Mouse (Mus musculus) stomach, embryonic 15.5 days (tissue): ENCODE measurements around the gene Tes. TPM values are rescaled to one million over a fixed set of nuclear protein-coding genes. Genes with fewer than 3 reads are reported as not detected.
A peak's percentile ranks its signal among the peaks of the same experiment; 100 is the strongest.

ENCODE experiments used
- ATAC-seq: fragments of 200-750 bp; cut with Nextera tagmentation; 2 replicates; pipeline ENCODE4 v1.8.0; 2017; ENCODE audit warnings: low read depth, moderate number of reproducible peaks, moderate TSS enrichment; ENCODE audit not compliant: insufficient read depth, low FRiP score
- H3K27ac ChIP-seq: fragments of 300-500 bp; sonication (generic); 2 replicates; pipeline ENCODE4 v1.5.1; 2015; ENCODE audit warnings: mild to moderate bottlenecking, inconsistent platforms
- H3K27me3 ChIP-seq: fragments of 300-500 bp; sonication (generic); replicated peaks from 2 replicates; pipeline ENCODE4 v1.6.1; 2015; ENCODE audit warnings: inconsistent platforms
- H3K36me3 ChIP-seq: fragments of 300-500 bp; sonication (generic); 2 replicates; pipeline ENCODE4 v1.6.1; 2015; ENCODE audit warnings: inconsistent platforms
- H3K4me1 ChIP-seq: fragments of 300-500 bp; sonication (generic); 2 replicates; pipeline ENCODE4 v1.6.1; 2015; ENCODE audit warnings: inconsistent platforms
- H3K4me2 ChIP-seq: fragments of 300-500 bp; sonication (generic); 2 replicates; pipeline ENCODE4 v1.6.1; 2015; ENCODE audit warnings: mild to moderate bottlenecking, inconsistent platforms
- H3K4me3 ChIP-seq: fragments of 300-500 bp; sonication (generic); replicated peaks from 2 replicates; pipeline ENCODE4 v1.5.1; 2015; ENCODE audit warnings: inconsistent platforms
- H3K9ac ChIP-seq: fragments of 300-500 bp; sonication (generic); 2 replicates; pipeline ENCODE4 v1.6.1; 2015; ENCODE audit warnings: inconsistent platforms
- H3K9me3 ChIP-seq: fragments of 300-500 bp; sonication (generic); 2 replicates; pipeline ENCODE4 v1.6.1; 2016; ENCODE audit warnings: inconsistent platforms
- WGBS: fragments of 180-500 bp; shearing (Covaris S2); methylation state at CpG from one replicate; pipeline ENCODE4 v1.1.7; 2015; 5-methylcytosine and 5-hydroxymethylcytosine counted together
- polyA plus RNA-seq: library from polyadenylated mRNA; unstranded; fragments of >200 nt; fragmentation: Nextera tagmentation; extraction: Ambion mirVana; gene quantifications from 2 replicates; pipeline ENCODE4 v1.2.1, GENCODE M21; 2015

Tes gene
- polyA plus RNA-seq, 1 experiment from 2014 or later: 90.5 TPM

DNA sequence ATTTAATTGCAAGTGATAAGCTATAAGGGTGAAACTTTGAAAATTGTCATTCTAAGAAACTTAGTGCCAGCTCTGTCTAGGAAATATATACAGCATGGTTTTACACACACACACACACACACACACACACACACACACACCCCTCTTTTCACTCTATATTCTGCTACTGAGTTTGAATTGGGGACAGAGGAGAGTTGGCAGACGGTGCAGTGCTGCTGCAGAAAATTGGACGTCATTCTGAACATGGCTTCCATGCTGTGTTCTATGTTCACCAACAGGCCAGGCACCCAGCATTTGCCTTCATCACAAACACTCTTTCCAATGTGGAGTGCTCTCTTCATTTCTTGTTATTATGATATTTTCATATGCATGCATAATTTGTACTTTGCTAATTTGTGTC lies 48.0 kb downstream of the Tes start:
- ATAC-seq: no peak

DNA sequence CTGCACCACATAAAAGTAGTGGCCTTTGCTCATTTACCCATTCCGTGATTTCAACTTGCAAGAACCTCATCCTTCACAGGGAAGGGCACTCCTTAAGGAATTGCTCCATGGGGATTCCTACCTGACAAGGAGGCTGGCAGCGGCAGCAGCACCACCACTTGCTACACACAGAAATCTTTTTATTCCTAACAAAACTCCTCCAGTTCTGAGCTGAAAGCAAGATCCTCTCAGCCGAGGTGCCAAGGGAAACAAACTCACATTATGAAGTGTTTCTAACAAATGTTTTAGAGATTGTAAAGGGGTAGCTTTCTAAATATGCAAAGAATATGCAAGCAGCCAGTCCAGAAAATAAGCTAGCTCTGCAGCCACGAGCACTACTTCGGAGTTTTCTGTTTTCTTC lies 49.6 kb downstream of the Tes start:
- 60% methylated on average over 5 of the region's 5 CpGs for WGBS

More for the DNA sequence above, 48.0 kb downstream of the Tes start:
- H3K27me3 ChIP-seq: no peaks in the 10 kb centered on the region
- 93% methylated on average over 2 of the region's 2 CpGs for WGBS
- no peak overlapping the region for H3K4me3 ChIP-seq
- H3K9ac ChIP-seq: no peak overlapping the region
- no peaks in the 10 kb centered on the region for H3K9me3 ChIP-seq
- H3K36me3 ChIP-seq: no peaks in the 10 kb centered on the region
- no peak overlapping the region for H3K4me2 ChIP-seq
- H3K27ac ChIP-seq: no peak overlapping the region
- H3K4me1 ChIP-seq: no peaks in the 10 kb centered on the region

DNA sequence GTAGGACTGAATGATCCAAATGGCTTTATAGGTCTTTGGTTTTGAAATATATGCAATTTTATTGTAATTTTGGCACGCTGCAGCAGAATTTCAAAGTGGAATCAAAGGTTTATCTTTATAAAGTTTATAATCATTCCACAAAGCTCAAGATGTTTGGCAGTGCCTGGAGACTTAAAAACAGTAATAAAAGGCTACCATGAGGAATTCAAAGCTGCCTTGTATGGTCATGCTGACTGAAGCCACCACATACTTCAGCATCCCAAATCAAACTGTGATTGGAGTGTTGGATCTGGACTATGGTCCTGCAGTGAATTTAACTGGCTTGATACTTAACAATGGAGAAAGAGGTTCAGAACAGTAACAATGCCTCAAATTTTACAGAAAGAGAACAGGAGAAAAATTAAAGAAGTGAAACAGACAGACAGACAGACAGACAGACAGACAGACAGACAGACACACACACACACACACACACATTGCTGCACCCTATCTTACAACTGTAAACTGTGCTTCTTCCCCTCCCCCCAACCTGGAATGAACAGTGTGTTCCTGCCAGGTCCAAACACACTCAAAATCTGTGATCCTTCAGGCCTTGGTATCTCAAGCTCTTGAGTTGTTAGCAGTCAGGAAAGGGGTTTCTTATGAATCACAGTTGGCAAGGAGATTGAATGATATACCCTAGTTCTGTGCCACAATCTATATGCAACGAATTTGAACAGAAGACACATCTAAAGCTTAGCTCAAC lies 50.3 kb downstream of the Tes start:
- H3K4me2 ChIP-seq: no peak overlapping the region
- H3K4me3 ChIP-seq: no peak overlapping the region
- no peaks in the 10 kb centered on the region for H3K4me1 ChIP-seq
- 51% methylated on average over 2 of the region's 2 CpGs for WGBS
- no peaks in the 10 kb centered on the region for H3K27me3 ChIP-seq
- H3K27ac ChIP-seq: peak overlapping the region; percentile 42
- no peak for ATAC-seq
- H3K36me3 ChIP-seq: no peaks in the 10 kb centered on the region
- H3K9me3 ChIP-seq: no peaks in the 10 kb centered on the region
- no peak overlapping the region for H3K9ac ChIP-seq

More for the DNA sequence above, 49.6 kb downstream of the Tes start:
- H3K27me3 ChIP-seq: no peaks in the 10 kb centered on the region
- no peak overlapping the region for H3K4me2 ChIP-seq
- no peaks in the 10 kb centered on the region for H3K36me3 ChIP-seq
- no peaks in the 10 kb centered on the region for H3K9me3 ChIP-seq
- H3K4me3 ChIP-seq: no peak overlapping the region
- H3K9ac ChIP-seq: no peak overlapping the region
- H3K27ac ChIP-seq: peak overlapping the region; percentile 64; the same call in 1 of the 2 replicates
- no peak for ATAC-seq
- H3K4me1 ChIP-seq: no peaks in the 10 kb centered on the region

DNA sequence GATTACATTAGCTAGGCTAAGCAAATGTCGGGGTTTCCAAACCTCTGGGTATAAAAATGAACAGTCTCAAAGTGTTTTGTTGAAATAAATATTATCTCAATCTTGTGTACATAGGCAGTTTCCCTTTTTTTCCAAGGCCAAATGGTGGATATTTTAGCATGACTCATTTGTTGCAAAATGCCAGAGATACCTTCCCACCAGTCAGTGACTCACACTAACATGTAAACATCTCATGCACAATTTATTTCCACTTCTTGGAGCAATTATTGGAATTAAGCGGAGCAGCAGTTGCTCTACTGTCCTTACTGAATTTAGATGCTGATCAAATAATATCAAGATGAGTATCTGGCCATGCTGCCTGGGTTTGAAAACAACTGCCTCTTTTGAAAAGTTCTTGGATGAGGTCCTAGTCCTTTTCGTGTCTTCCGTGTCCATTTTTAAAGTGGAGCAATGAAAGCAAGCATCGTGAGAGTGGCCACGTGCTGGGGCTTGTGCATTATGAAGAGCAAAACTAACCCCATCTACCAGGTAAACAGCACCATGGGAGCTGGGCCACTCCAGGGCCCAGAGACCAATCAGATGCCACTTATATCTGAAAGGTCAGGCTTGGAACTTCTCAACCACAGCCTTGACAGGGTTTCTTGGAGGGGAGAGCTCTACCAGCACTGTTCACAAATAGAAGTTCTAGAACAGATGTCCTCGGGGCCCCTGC lies 54.7 kb downstream of the Tes start:
- Histone ChIP-seq H3K4me3 (no peak overlapping the region), H3K4me2 (no peak overlapping the region), H3K36me3 (no peaks in the 10 kb centered on the region), H3K27me3 (no peaks in the 10 kb centered on the region), H3K27ac (no peak overlapping the region), H3K9me3 (no peaks in the 10 kb centered on the region), H3K4me1 (no peaks in the 10 kb centered on the region), H3K9ac (no peak overlapping the region)
- 69% methylated on average over 7 of the region's 7 CpGs for WGBS
- ATAC-seq: no peak

DNA sequence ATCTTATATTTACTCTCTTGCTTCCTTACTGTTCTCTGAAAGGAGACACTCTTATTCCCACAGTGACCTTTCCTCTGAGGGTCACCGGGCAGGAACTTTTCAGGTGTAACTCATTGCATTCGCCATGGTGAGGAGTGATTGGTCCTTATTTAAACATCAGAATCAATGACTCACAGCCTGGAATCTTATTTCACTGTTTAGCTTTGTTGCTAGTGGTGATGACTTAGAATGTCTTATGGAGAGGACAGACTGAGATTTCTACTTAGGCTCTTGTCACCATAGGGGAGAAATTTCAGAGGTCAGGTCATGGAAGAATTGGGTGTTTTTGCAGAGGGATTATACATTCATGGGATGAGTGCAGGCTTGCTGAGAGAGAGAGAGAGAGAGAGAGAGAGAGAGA lies 75.1 kb downstream of the Tes start:
- no peaks in the 10 kb centered on the region for H3K36me3 ChIP-seq
- H3K4me2 ChIP-seq: no peak overlapping the region
- H3K27me3 ChIP-seq: no peaks in the 10 kb centered on the region
- no peaks in the 10 kb centered on the region for H3K4me1 ChIP-seq
- H3K9ac ChIP-seq: no peak overlapping the region
- no peak for ATAC-seq
- no peak overlapping the region for H3K4me3 ChIP-seq
- no peaks in the 10 kb centered on the region for H3K9me3 ChIP-seq
- H3K27ac ChIP-seq: no peak overlapping the region
- WGBS: 49% methylated on average over 2 of the region's 2 CpGs

DNA sequence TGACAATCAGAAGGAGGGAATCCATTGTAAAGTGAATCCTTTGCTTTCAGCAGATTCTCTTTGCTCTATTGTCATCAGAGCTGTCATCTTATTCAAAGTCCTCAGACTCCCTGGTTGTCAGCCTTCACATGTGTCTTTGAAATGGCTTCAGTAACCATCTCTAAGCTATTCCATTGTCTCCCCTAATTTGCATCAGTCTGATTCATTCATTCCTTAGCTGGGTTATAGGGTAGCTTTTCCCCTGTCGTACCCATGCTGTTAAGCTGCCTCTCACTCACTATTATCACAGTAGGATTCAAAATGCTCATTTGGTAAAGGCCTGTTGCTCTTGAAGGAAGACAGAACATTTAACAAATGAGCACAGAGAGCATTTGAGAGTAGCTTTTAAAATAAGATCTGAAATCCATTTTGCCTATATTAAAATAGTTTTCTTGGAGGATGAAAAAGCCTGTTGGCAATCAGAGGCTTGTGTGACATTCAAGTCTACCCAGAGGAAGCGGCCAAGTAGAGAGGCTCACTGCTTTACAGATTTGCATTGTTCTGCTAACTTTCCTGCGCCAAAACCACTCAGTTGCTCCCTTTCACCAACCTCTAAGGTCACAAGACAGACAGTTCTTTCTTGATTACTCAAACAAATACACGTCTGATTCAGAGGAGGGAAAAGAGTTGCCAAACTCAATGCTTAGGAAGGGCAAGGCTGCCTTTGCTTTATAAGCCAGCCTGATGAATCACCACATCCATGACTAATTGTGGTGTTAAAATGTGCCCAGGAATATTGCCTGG lies 77.8 kb downstream of the Tes start:
- ATAC-seq: no peak
- Histone ChIP-seq H3K4me1 (no peaks in the 10 kb centered on the region), H3K36me3 (no peaks in the 10 kb centered on the region), H3K9me3 (no peaks in the 10 kb centered on the region), H3K9ac (no peak overlapping the region), H3K4me3 (no peak overlapping the region), H3K4me2 (no peak overlapping the region), H3K27ac (peak overlapping the region; percentile 13; the same call in 1 of the 2 replicates), H3K27me3 (no peaks in the 10 kb centered on the region)
- WGBS: 46% methylated on average over 4 of the region's 4 CpGs

DNA sequence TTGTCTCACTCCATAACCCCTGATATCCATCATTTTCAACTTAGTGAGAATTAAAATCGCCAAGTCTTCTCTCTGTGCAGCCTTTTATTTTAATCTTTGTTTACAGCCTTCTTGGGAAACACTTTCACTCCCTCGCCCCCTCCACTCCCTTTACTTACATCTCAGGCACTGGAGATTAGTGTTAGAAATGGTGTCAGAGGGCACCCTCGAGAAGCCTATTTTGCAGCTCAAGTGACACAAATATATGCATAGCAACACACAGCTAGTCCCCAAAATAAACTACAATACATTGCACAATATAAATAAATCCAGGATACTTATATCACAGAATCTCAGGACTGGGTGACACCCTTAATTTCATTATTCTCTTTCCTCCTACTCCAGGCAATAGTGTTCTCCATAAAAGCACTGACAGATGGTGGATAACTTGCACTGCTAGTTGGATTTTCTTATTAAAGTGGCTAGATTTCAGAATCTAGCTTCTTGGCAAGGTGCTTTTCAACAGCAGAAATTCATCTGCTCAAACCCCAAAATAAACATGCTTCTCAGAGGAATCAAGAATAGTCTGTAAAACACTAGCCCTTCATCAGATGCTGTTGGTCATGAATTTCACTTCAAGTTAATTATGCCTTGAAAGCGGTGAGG lies 86.2 kb downstream of the Tes start:
- ATAC-seq: no peak
- 59% methylated on average over 4 of the region's 4 CpGs for WGBS
- H3K9me3 ChIP-seq: no peaks in the 10 kb centered on the region
- no peak overlapping the region; the same call in 1 of the 2 replicates for H3K27ac ChIP-seq
- no peak overlapping the region for H3K4me3 ChIP-seq
- no peak overlapping the region for H3K4me2 ChIP-seq
- no peaks in the 10 kb centered on the region for H3K36me3 ChIP-seq
- H3K27me3 ChIP-seq: no peaks in the 10 kb centered on the region
- H3K4me1 ChIP-seq: no peaks in the 10 kb centered on the region
- no peak overlapping the region for H3K9ac ChIP-seq

DNA sequence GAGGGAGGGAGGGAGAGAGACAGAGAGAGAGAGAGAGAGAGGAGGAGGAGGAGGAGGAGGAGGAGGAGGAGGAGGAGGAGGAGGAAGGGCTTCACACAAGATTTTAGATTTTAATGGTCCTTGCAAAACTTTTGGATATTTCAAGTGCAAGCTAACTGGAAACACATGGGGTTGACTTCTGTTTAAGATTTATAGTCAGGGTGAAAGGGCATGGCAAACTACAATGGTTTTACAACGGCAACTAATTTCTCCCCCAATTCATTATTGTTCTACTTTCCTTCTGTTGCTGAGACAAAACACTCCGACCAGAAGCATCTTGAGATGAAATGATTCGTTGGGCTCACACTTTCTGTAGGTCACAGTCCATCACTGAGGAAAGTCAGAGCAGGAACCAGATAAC lies 87.6 kb downstream of the Tes start:
- Histone ChIP-seq H3K27ac (no peak overlapping the region), H3K4me3 (no peak overlapping the region), H3K9ac (no peak overlapping the region), H3K4me1 (no peaks in the 10 kb centered on the region), H3K4me2 (no peak overlapping the region), H3K9me3 (no peaks in the 10 kb centered on the region), H3K27me3 (no peaks in the 10 kb centered on the region), H3K36me3 (no peaks in the 10 kb centered on the region)
- no peak for ATAC-seq
- WGBS: 52% methylated on average over 3 of the region's 3 CpGs

Other genes with a start within 250 kb of the Tes start
- 9.7 and 15.8 TPM in 2 replicates for gene Tfec, start 166.7 kb upstream of the Tes start, polyA plus RNA-seq
- 43.4 and 52.2 TPM in 2 replicates for gene Cav2, start 216.0 kb downstream of the Tes start, polyA plus RNA-seq
- 304 and 345 TPM in 2 replicates for gene Cav1, start 241.2 kb downstream of the Tes start, polyA plus RNA-seq